Mouse (Mus musculus) MEL (cell line): ENCODE measurements at regions not wholly inside any gene's neighbourhood (a gene's known extent, or its start where the extent isn't known, plus 50 kb on each side); places are given as distances from the start of the nearest gene placed in this dataset.

Experiments used
- DNase-seq: peaks from one replicate; pipeline ENCODE4 v3.0.0; 2011; ENCODE audit warnings: low read depth, low spot score
- H3K27ac ChIP-seq: 2 replicates; pipeline ENCODE4 v1.5.1; 2012; ENCODE audit warnings: low read depth, mild to moderate bottlenecking, control low read depth, low read length, moderate library complexity; ENCODE audit not compliant: control insufficient read depth
- H3K27me3 ChIP-seq, 2 experiments: fragments of 150-350 bp in 1 of 2; sonication (generic) in 1 of 2; 2 replicates each; pipeline ENCODE4 v1.6.1; 2012; ENCODE audit warnings: low read length in 2 of 2, mild to moderate bottlenecking in 2 of 2, improper control_type of control experiment in 1 of 2, moderate library complexity in 1 of 2; ENCODE audit not compliant: insufficient read depth in 2 of 2, control insufficient read depth in 1 of 2
- H3K36me3 ChIP-seq, 2 experiments: 2 replicates each; pipeline ENCODE4 v1.6.1; 2012 to 2014; ENCODE audit warnings: low read length in 2 of 2, improper control_type of control experiment in 1 of 2, inconsistent platforms in 1 of 2, mild to moderate bottlenecking in 1 of 2; ENCODE audit not compliant: insufficient read depth in 2 of 2, control insufficient read depth in 1 of 2
- H3K4me1 ChIP-seq, 2 experiments: fragments of 150-350 bp in 1 of 2; sonication (generic) in 1 of 2; 2 replicates each; pipeline ENCODE4 v1.6.1; 2012; ENCODE audit warnings: low read length in 2 of 2, improper control_type of control experiment in 1 of 2, mild to moderate bottlenecking in 1 of 2; ENCODE audit not compliant: insufficient read depth in 2 of 2, control insufficient read depth in 1 of 2
- H3K4me3 ChIP-seq, 2 experiments: fragments of 150-350 bp in 1 of 2; sonication (generic) in 1 of 2; 2 replicates each; pipeline ENCODE4 v1.5.1; 2012; ENCODE audit warnings: low read depth in 2 of 2, low read length in 2 of 2, mild to moderate bottlenecking in 2 of 2, moderate library complexity in 2 of 2, control low read depth in 1 of 2, improper control_type of control experiment in 1 of 2; ENCODE audit not compliant: control insufficient read depth in 1 of 2, insufficient read depth in 1 of 2
- H3K79me2 ChIP-seq: 2 replicates; pipeline ENCODE4 v1.6.1; 2012; ENCODE audit warnings: mild to moderate bottlenecking, low read length, moderate library complexity; ENCODE audit not compliant: control insufficient read depth, poor library complexity, insufficient read depth
- H3K9ac ChIP-seq: 2 replicates; pipeline ENCODE4 v1.6.1; 2012; ENCODE audit warnings: low read depth, mild to moderate bottlenecking, control low read depth, low read length, moderate library complexity; ENCODE audit not compliant: control insufficient read depth, poor library complexity, severe bottlenecking
- H3K9me3 ChIP-seq: fragments of 150-350 bp; sonication (generic); replicated peaks from 2 replicates; pipeline ENCODE4 v1.6.1; 2012; ENCODE audit warnings: mild to moderate bottlenecking, low read length, improper control_type of control experiment, moderate library complexity; ENCODE audit not compliant: insufficient read depth
- CTCF ChIP-seq, 3 experiments: IDR thresholded peaks in 2 of 3; conservative IDR thresholded peaks in 1 of 3; 2 replicates each; pipeline ENCODE4 v1.5.1; 2011 to 2012; ENCODE audit warnings: low read length in 3 of 3, low read depth in 2 of 3, mild to moderate bottlenecking in 2 of 3, improper control_type of control experiment in 1 of 3, inconsistent platforms in 1 of 3, mixed read lengths in 1 of 3, moderate library complexity in 1 of 3; ENCODE audit not compliant: control insufficient read depth in 1 of 3, insufficient read depth in 1 of 3, poor library complexity in 1 of 3, severe bottlenecking in 1 of 3
- ELF1 ChIP-seq: IDR thresholded peaks from 2 replicates; pipeline ENCODE4 v1.6.1; 2014; ENCODE audit warnings: low read depth, mild to moderate bottlenecking, inconsistent platforms, low read length, improper control_type of control experiment, moderate library complexity
- EP300 ChIP-seq, 2 experiments: IDR thresholded peaks; 2 replicates each; pipeline ENCODE4 v1.6.1; 2011; ENCODE audit warnings: improper control_type of control experiment in 2 of 2, low read length in 2 of 2, low read depth in 1 of 2, mild to moderate bottlenecking in 1 of 2
- ETS1 ChIP-seq: IDR thresholded peaks from 2 replicates; pipeline ENCODE4 v1.6.1; 2012; ENCODE audit warnings: low read depth, mild to moderate bottlenecking, inconsistent platforms, low read length, improper control_type of control experiment, moderate library complexity
- GATA1 ChIP-seq: IDR thresholded peaks from 2 replicates; pipeline ENCODE4 v1.6.1; 2011; ENCODE audit warnings: low read depth, low read length, improper control_type of control experiment
- KAT2A ChIP-seq: conservative IDR thresholded peaks from 2 replicates; pipeline ENCODE4 v1.6.1; 2012; ENCODE audit warnings: low read depth, low read length, improper control_type of control experiment, inconsistent platforms
- MAFK ChIP-seq: IDR thresholded peaks from 2 replicates; pipeline ENCODE4 v1.6.1; 2011; ENCODE audit warnings: low read depth, mild to moderate bottlenecking, low read length, improper control_type of control experiment, borderline replicate concordance
- MAZ ChIP-seq: IDR thresholded peaks from 2 replicates; pipeline ENCODE4 v1.6.1; 2012; ENCODE audit warnings: low read depth, mild to moderate bottlenecking, inconsistent platforms, low read length, improper control_type of control experiment
- MEF2A ChIP-seq: IDR thresholded peaks from 2 replicates; pipeline ENCODE4 v1.6.1; 2014; ENCODE audit warnings: low read depth, mild to moderate bottlenecking, inconsistent platforms, low read length, improper control_type of control experiment; ENCODE audit not compliant: poor library complexity, insufficient replicate concordance, severe bottlenecking; ENCODE audit errors: extremely low read depth
- POLR2A ChIP-seq, 2 experiments: IDR thresholded peaks; 2 replicates each; pipeline ENCODE4 v1.6.1; 2011 to 2012; ENCODE audit warnings: low read length in 2 of 2, mild to moderate bottlenecking in 2 of 2, control low read depth in 1 of 2, improper control_type of control experiment in 1 of 2, low read depth in 1 of 2, moderate library complexity in 1 of 2; ENCODE audit not compliant: control insufficient read depth in 1 of 2, insufficient read depth in 1 of 2, poor library complexity in 1 of 2
- POLR2AphosphoS5 ChIP-seq: IDR thresholded peaks from 2 replicates; pipeline ENCODE4 v1.6.1; 2012; ENCODE audit warnings: low read depth, borderline replicate concordance, mild to moderate bottlenecking, inconsistent platforms, low read length, moderate library complexity, mixed read lengths
- RAD21 ChIP-seq: IDR thresholded peaks from 2 replicates; pipeline ENCODE4 v1.6.1; 2011; ENCODE audit warnings: mild to moderate bottlenecking, low read depth, low read length, improper control_type of control experiment
- RCOR1 ChIP-seq: IDR thresholded peaks from 2 replicates; pipeline ENCODE4 v1.6.1; 2012; ENCODE audit warnings: low read depth, mild to moderate bottlenecking, inconsistent platforms, low read length, improper control_type of control experiment
- TAL1 ChIP-seq: IDR thresholded peaks from 2 replicates; pipeline ENCODE4 v1.6.1; 2012; ENCODE audit warnings: mild to moderate bottlenecking, inconsistent platforms, low read length, moderate library complexity, mixed read lengths
- TBP ChIP-seq: IDR thresholded peaks from 2 replicates; pipeline ENCODE4 v1.8.0; 2011; ENCODE audit warnings: low read depth, low read length, improper control_type of control experiment
- TCF12 ChIP-seq: IDR thresholded peaks from 2 replicates; pipeline ENCODE4 v1.6.1; 2014; ENCODE audit warnings: low read depth, mild to moderate bottlenecking, inconsistent platforms, low read length, improper control_type of control experiment, moderate library complexity
- UBTF ChIP-seq: IDR thresholded peaks from 2 replicates; pipeline ENCODE4 v1.6.1; 2012; ENCODE audit warnings: low read depth, mild to moderate bottlenecking, inconsistent platforms, low read length, improper control_type of control experiment, moderate library complexity, borderline replicate concordance; ENCODE audit not compliant: insufficient read depth
- ZC3H11A ChIP-seq: IDR thresholded peaks from 2 replicates; pipeline ENCODE4 v1.6.1; 2012; ENCODE audit warnings: low read depth, mild to moderate bottlenecking, inconsistent platforms, low read length, improper control_type of control experiment
- ZMIZ1 ChIP-seq: IDR thresholded peaks from 2 replicates; pipeline ENCODE4 v1.6.1; 2012; ENCODE audit warnings: low read depth, mild to moderate bottlenecking, inconsistent platforms, low read length, improper control_type of control experiment, moderate library complexity

DNA sequence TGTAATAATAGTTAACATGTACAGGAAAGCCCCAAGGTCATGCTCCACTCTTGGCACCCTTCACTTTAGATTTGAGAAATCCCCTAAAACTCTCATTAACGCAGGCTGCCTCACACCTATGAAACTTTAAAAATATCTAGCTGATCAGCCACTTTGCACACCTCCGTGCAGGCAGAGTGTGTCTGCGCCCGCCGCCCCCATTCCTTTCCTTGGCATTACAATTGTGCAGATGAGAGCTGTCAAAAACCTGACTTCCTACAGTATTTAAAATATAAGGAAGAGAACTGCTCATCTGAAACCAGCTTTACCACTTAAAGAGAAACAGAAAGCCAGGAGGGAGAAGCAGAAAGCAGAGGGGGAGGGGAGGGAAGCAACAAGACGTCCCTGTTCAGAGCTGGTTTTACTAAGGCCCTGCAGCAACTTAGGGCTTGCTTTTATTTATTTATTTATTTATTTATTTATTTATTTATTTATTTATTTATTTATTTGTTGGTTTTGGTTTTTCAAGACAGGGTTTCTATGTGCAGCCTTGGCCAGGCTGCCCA, 496.5 kb downstream of the Tmem114 start:
- Histone ChIP-seq H3K27ac (no peak overlapping the region), H3K9ac (no peak overlapping the region), H3K79me2 (no peaks in the 10 kb centered on the region), H3K4me3 (no peak overlapping the region), H3K27me3 (no peaks in the 10 kb centered on the region), H3K9me3 (no peaks in the 10 kb centered on the region), H3K4me1 (no peaks in the 10 kb centered on the region), H3K36me3 (no peaks in the 10 kb centered on the region)
- TF ChIP-seq UBTF (no peak), TBP (no peak), POLR2A (IDR thresholded peaks at IDR 0.05; ENCODE audit: control insufficient read depth in 1 of 2, insufficient read depth in 1 of 2, low read depth in 1 of 2, low read length in 2 of 2, poor library complexity in 1 of 2) (no peak), KAT2A (no peak), ETS1 (no peak), POLR2AphosphoS5 (no peak), MAFK (no peak), GATA1 (no peak), MEF2A (no peak), ZC3H11A (no peak), TCF12 (no peak), ZMIZ1 (no peak)
- no peak for DNase-seq

DNA sequence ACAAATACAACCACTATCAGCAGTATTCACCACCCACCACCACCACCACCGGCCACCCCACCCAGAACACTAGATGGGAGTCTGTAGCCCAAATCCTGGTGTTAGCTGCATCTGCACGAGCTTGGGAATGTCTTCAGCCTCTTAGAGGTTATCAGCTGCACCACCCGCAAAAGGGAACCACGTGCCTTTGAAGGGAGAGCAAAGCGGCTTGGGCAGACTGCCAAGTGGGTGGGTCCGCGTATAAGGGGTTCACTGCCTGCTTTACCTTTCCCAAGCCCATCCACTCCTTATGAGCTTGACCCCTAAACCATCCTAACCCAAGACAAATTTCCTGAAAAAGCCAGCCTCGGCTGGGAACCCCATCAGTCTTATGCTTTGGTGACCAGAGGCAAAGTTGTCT, 497.2 kb downstream of the Tmem114 start:
- Histone ChIP-seq H3K27ac (no peak overlapping the region), H3K4me3 (no peak overlapping the region), H3K27me3 (no peaks in the 10 kb centered on the region), H3K36me3 (no peaks in the 10 kb centered on the region), H3K4me1 (no peaks in the 10 kb centered on the region), H3K79me2 (no peaks in the 10 kb centered on the region), H3K9me3 (no peaks in the 10 kb centered on the region), H3K9ac (no peak overlapping the region)
- TF ChIP-seq CTCF (IDR thresholded peaks at IDR 0.05 in 2 of 3, conservative IDR thresholded peaks at IDR 0.05 in 1 of 3; ENCODE audit: control insufficient read depth in 1 of 3, insufficient read depth in 1 of 3, low read depth in 2 of 3, low read length in 3 of 3, poor library complexity in 1 of 3, severe bottlenecking in 1 of 3) (no peak), RCOR1 (no peak), RAD21 (no peak), EP300 (IDR thresholded peaks at IDR 0.05; ENCODE audit: low read depth in 1 of 2, low read length in 2 of 2) (no peak), TAL1 (no peak), TCF12 (no peak), MAZ (no peak), ELF1 (no peak)
- no peak for DNase-seq
